Mouse (Mus musculus) stomach, embryonic 15.5 days (tissue): Measurements from ENCODE around the gene Cd9. TPM values are rescaled to one million over a fixed set of nuclear protein-coding genes. Genes with fewer than 3 reads are reported as not detected.

Experiments used
- ATAC-seq: fragments of 200-750 bp; cut with Nextera tagmentation; 2 replicates; pipeline ENCODE4 v1.8.0; 2017; ENCODE audit warnings: low read depth, moderate number of reproducible peaks, moderate TSS enrichment; ENCODE audit not compliant: insufficient read depth, low FRiP score
- H3K27ac ChIP-seq: fragments of 300-500 bp; sonication (generic); 2 replicates; pipeline ENCODE4 v1.5.1; 2015; ENCODE audit warnings: mild to moderate bottlenecking, inconsistent platforms
- H3K27me3 ChIP-seq: fragments of 300-500 bp; sonication (generic); replicated peaks from 2 replicates; pipeline ENCODE4 v1.6.1; 2015; ENCODE audit warnings: inconsistent platforms
- H3K36me3 ChIP-seq: fragments of 300-500 bp; sonication (generic); 2 replicates; pipeline ENCODE4 v1.6.1; 2015; ENCODE audit warnings: inconsistent platforms
- H3K4me1 ChIP-seq: fragments of 300-500 bp; sonication (generic); 2 replicates; pipeline ENCODE4 v1.6.1; 2015; ENCODE audit warnings: inconsistent platforms
- H3K4me2 ChIP-seq: fragments of 300-500 bp; sonication (generic); 2 replicates; pipeline ENCODE4 v1.6.1; 2015; ENCODE audit warnings: mild to moderate bottlenecking, inconsistent platforms
- H3K4me3 ChIP-seq: fragments of 300-500 bp; sonication (generic); replicated peaks from 2 replicates; pipeline ENCODE4 v1.5.1; 2015; ENCODE audit warnings: inconsistent platforms
- H3K9ac ChIP-seq: fragments of 300-500 bp; sonication (generic); 2 replicates; pipeline ENCODE4 v1.6.1; 2015; ENCODE audit warnings: inconsistent platforms
- H3K9me3 ChIP-seq: fragments of 300-500 bp; sonication (generic); 2 replicates; pipeline ENCODE4 v1.6.1; 2016; ENCODE audit warnings: inconsistent platforms
- WGBS: fragments of 180-500 bp; shearing (Covaris S2); methylation state at CpG from one replicate; pipeline ENCODE4 v1.1.7; 2015; 5-methylcytosine and 5-hydroxymethylcytosine counted together
- polyA plus RNA-seq: library from polyadenylated mRNA; unstranded; fragments of >200 nt; fragmentation: Nextera tagmentation; extraction: Ambion mirVana; gene quantifications from 2 replicates; pipeline ENCODE4 v1.2.1, GENCODE M21; 2015

The Cd9 gene
- polyA plus RNA-seq, 1 experiment from 2014 or later = 317 TPM

GRCm38 (mm10) chr6:125410995-125411547, 83.5 kb downstream of the Cd9 start:
- no peaks in the 10 kb centered on the region for H3K4me1 ChIP-seq
- H3K4me2 ChIP-seq = no peak overlapping the region
- ATAC-seq = peak; percentile 53; the same call in 1 of the 2 replicates
- no peaks in the 10 kb centered on the region for H3K9me3 ChIP-seq
- WGBS = 34% methylated on average over 8 of the region's 8 CpGs
- H3K27me3 ChIP-seq = no peaks in the 10 kb centered on the region
- H3K27ac ChIP-seq = no peak overlapping the region
- no peak overlapping the region for H3K4me3 ChIP-seq
- no peaks in the 10 kb centered on the region for H3K36me3 ChIP-seq
- no peak overlapping the region for H3K9ac ChIP-seq

- WGBS = 58% methylated on average over 11 of the region's 11 CpGs
- no peak for ATAC-seq
- Histone ChIP-seq H3K4me3 (no peak overlapping the region), H3K9me3 (no peaks in the 10 kb centered on the region), H3K36me3 (no peaks in the 10 kb centered on the region), H3K4me2 (no peak overlapping the region), H3K4me1 (no peaks in the 10 kb centered on the region), H3K9ac (no peak overlapping the region), H3K27me3 (no peaks in the 10 kb centered on the region), H3K27ac (no peak overlapping the region)
These were observed 84.0 kb downstream of the Cd9 start for GRCm38 (mm10) chr6:125410551-125410950.

Other genes starting within 250 kb of the Cd9 start
- 0.12 TPM in 2 replicates for gene Tuba3a, start 208.7 kb downstream of the Cd9 start, polyA plus RNA-seq
- 62.7 and 64.5 TPM in 2 replicates for gene Ltbr, start 180.9 kb downstream of the Cd9 start, polyA plus RNA-seq
- gene Scnn1a, start 174.1 kb downstream of the Cd9 start, polyA plus RNA-seq = 3.1 and 3.8 TPM in 2 replicates
- 67.6 and 69.5 TPM in 2 replicates for gene Tnfrsf1a, start 145.4 kb downstream of the Cd9 start, polyA plus RNA-seq
- 3.1 and 3.9 TPM in 2 replicates for gene Plekhg6, start 114.0 kb downstream of the Cd9 start, polyA plus RNA-seq
- gene Vwf, start 52.0 kb upstream of the Cd9 start, polyA plus RNA-seq = 5.7 and 6.6 TPM in 2 replicates
- 0.24 and 0.28 TPM in 2 replicates for gene Ano2, start 195.6 kb upstream of the Cd9 start, polyA plus RNA-seq